Mouse (Mus musculus) T-cell, adult 66 days (primary cell): ENCODE measurements around the gene Gspt2. TPM values are rescaled to one million over a fixed set of nuclear protein-coding genes. Genes with fewer than 3 reads are reported as not detected.

Experiments used
- total RNA-seq, 2 experiments: library from RNA; stranded (reverse); gene quantifications; 3 replicates in 1 of 2; 4 replicates in 1 of 2; pipeline ENCODE4 v1.2.4; 2023

Gspt2 gene
- total RNA-seq = not detected

DNA sequence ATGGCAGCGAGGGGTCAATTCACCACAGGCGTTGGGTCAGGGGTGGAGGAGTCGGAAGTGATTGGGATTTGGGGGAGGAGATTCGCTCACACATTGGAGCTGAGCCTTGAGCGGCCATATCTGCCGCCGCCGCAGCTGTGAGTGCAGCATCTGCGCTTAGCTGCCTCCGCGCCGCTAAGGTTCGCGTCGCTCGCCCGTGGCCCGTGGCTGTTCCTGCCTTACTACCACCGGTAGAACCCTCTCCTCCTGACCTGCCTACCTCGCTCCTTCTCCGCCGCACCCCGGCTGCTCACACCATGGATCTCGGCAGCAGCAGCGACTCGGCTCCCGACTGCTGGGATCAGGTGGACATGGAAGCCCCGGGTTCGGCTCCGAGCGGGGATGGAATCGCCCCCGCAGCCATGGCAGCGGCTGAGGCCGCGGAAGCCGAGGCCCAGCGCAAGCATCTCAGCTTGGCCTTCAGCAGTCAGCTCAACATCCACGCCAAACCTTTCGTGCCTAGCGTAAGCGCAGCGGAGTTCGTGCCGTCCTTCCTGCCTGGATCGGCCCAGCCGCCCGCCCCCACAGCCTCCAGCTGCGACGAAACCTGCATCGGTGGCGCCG is at the start of gene Gspt2:
TSS of gene Gspt2 (plus strand) at position 109 of the 603 bp plus-strand sequence.

Other genes starting within 250 kb of the Gspt2 start
- gene Maged1, start 93.9 kb upstream of the Gspt2 start, total RNA-seq = 1 to 10 TPM; 4.3 to 4.7 TPM
- gene Zxdb, start 88.5 kb downstream of the Gspt2 start, total RNA-seq = 10 to 100 TPM; 14.4 to 16.2 TPM